Mouse (Mus musculus) liver, postnatal 0 days (tissue): ENCODE results near the gene Pkp3.

Experiments
- CTCF ChIP-seq: sonication (generic); IDR thresholded peaks from 2 replicates; pipeline ENCODE4 v1.5.1; 2016; ENCODE audit warnings: antibody characterized with exemption, low read depth
- EP300 ChIP-seq: IDR thresholded peaks from 2 replicates; pipeline ENCODE4 v1.6.1; 2016; ENCODE audit warnings: antibody characterized with exemption, low read depth, mild to moderate bottlenecking

- TF ChIP-seq CTCF (peak; percentile 39), EP300 (no peak)
Observed at GRCm38 (mm10) chr7:141055785-141056184, 22.2 kb upstream of the Pkp3 start.
